Mouse (Mus musculus) thymus, postnatal 0 days (tissue): ENCODE measurements around the gene Hacd3. TPM values are rescaled to one million over a fixed set of nuclear protein-coding genes. Genes with fewer than 3 reads are reported as not detected.
"Not testable (repeated sequence)": the region's sequence is repeated elsewhere in the genome, so short reads cannot be mapped to it uniquely, and the experiment has no call there.

Experiments used
- DNase-seq: peaks from one replicate; pipeline ENCODE4 v3.0.0-alpha.2; 2015; ENCODE audit warnings: low spot score
- polyA plus RNA-seq: library from polyadenylated mRNA; unstranded; fragments of >200 nt; fragmentation: Nextera tagmentation; extraction: Ambion mirVana; gene quantifications from 2 replicates; pipeline ENCODE4 v1.2.1, GENCODE M21; 2015

Hacd3 gene
- polyA plus RNA-seq, 1 experiment from 2014 or later, result 64.0 TPM

DNA sequence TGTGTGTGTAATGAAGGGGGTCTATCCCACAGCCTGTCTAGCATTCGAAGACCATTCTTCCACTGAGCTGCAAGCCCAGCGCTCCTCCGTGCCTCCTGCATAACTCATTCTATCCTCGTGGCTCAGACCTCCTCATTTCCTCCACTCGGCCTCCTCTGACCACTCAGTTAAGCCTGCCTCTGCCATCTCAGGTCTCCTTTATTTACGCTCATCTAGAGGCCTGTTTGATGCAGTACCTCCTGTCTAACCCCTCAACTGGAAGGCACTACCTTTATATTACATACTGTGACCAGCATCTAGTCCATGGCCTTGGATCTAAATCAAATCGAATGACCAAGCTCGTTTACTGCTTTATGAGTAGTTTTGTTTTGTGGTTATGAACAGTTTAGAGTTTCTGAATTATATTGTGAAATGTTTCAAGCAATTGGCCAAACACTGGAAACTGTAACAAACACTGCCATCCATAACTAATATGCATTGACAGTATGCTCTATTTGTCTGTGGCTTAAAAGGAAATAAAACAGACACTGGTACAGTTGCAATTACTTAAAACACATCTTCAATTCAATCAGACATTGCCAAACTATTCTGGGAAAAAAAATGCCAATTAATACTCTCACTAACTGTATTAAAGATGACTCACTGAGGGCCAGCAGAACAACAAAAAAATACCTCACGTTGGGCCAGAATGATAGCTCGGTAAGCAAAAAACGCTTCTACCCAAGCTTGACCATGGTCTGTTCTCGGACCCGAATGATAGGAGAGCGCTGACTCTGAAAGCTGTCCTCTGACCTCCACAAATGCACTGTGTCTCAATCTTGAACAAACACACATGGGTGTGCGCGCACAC, 4.3 kb downstream of the Hacd3 start:
- DNase-seq, result no peak

GRCm38 (mm10) chr9:65016241-65016977, 5.1 kb downstream of the Hacd3 start:
- DNase-seq, result no peak

- no peak for DNase-seq
Observed at GRCm38 (mm10) chr9:65015461-65016222, 5.9 kb downstream of the Hacd3 start.

GRCm38 (mm10) chr9:65011304-65011703, 10.2 kb downstream of the Hacd3 start:
- peak; percentile 3 for DNase-seq

GRCm38 (mm10) chr9:65010632-65011031, 10.9 kb downstream of the Hacd3 start:
- DNase-seq, result peak; percentile 32

DNA sequence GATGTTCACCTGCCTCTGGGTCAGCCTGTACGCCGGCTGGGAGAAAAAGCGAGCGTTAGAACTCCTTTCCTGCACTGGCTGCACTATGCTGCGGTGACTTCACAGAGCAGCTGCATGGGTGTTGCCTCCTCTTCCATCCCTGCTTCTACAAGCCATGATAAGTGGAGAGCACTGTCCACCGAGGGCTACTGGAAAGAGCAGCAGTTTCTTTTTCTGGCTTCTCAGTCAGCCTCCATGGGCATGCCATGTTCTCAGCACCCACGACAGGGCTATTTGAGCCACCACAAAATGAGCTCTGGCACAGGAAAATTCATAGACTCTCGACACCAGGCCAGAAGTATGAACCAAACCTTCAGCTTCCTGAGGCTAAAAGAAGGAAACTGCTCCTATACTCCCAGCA, 15.8 kb downstream of the Hacd3 start:
- no peak for DNase-seq

GRCm38 (mm10) chr9:65001481-65001880, 20.0 kb downstream of the Hacd3 start:
- DNase-seq, result no peak

GRCm38 (mm10) chr9:64995464-64995863, 26.0 kb downstream of the Hacd3 start:
- not testable (repeated sequence) for DNase-seq

DNA sequence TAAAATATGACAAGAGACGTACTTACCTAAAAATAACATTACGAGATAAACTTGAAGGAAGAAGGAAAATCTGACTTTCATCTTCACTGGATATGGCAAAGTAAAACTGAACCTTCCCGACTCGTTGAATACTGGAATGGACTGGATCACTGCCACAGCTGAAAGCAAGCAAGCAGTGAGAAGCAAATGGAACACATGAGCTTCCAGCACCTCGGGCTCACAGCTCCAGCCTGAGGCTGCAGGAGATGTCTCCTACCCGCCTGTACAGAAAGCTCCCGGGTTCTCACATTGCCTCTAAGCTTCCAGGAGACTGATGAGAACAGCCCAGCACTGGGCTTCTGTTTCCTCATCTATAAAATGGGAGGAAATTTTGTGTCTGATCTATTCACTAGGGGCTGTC, 31.2 kb downstream of the Hacd3 start:
- no peak for DNase-seq

GRCm38 (mm10) chr9:64988443-64988842, 33.0 kb downstream of the Hacd3 start:
- DNase-seq, result no peak

DNA sequence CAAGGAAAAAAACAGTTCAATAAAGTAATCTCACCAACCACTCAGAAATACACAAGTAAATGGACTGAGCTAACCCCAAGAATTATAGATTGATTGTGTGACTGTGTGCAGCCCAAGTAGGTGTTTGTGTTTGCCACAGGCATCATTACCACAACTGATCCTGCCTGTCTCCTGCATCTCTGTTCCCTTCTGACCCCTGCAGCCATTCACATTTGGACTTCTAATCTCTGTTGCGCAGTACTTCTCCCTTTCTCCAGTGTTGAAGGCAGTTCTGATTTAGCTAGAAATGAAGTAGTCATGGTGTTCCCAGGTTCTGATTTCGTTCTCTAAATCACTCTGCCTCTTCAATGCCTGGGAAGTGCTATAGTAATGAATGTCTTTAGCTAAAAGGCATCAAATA, 33.8 kb downstream of the Hacd3 start:
- no peak for DNase-seq

DNA sequence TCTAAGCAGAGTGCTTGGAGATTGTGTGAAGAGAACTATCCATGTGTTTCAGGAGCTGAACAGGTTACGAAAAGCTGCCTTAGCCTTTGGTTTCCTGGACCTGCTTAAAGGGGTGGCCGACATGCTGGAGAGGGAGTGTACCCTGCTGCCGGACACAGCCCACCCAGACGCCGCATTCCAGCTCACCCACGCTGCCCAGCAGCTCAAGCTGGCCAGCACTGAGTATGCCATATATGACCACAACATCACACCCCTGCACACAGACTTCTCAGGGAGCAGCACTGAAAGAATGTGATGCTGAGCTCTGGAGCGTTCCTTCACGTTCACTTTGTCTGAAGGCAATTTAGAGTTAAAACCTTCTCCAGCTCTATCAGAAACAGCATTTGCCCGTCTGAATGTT, 35.7 kb downstream of the Hacd3 start:
- no peak for DNase-seq

- DNase-seq, result no peak
Observed at GRCm38 (mm10) chr9:64985037-64985794, 36.3 kb downstream of the Hacd3 start.

GRCm38 (mm10) chr9:64981904-64982303, 39.6 kb downstream of the Hacd3 start:
- no peak for DNase-seq

DNA sequence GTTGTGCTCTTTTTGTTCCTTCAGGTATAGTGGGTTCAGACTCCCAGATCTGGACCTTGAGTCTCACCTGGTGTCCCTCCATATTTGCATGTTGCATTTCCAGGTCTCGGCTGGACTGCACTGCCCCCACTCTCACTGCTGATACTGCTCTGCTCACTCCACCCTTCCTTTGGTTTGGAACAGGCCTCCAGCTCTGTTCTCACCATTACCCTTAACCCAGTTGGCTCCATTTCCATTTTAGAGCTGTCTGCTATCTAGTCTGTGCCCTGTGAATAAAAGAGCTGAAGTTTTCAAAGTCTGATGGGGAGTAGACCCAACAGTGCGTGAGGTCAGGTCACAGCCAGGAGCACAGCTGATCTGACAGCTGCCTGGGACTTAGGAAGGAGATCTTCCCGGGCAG, 40.9 kb downstream of the Hacd3 start:
- no peak for DNase-seq

- DNase-seq, result no peak
Observed at GRCm38 (mm10) chr9:64960978-64961320, 60.5 kb downstream of the Hacd3 start.

DNA sequence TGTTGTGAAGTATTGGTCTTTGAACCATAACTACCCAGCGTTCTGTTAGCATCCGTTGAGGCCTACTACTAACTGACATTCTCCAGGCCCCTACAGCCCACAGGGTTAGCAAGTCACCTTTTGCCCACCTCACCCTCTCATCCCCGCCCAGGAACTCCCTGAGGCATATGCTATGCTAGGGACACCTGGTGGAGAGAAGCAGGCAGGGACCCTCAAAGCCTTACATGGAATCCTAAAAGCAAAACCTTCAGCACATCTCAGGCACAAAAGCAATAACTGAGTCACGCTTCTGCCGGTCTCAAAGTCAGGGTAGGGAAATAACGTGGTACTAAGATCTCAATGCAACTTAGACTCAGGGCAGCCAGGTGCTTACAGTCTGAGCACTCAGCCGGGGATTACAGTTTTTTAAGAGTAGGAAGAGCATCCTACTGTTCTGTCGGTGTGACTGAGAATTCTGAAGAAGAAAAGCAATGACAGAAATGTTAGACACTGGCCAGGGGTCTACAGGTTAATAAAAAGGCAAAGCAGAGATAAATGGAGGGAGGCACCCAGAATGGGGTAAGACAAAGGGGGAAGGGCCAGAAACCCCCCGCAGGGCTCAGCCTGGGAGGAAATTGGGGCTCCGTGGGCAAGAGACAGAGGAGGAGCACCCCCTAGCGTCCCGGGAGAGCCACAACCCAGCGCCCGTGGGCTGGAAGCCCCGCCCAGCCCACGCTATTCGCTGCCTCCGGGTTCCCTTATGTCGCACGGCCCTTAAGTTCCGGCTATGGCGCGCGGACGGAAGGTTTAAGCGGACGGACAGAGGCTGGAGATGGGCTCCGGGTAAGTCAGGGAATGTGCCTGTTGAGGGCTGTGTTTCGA, 61.1 kb downstream of the Hacd3 start, which contains the start of gene Ints14:
TSS of gene Ints14 (plus strand) at position 789 of the 861 bp plus-strand sequence.
- DNase-seq, result peak; percentile 96

DNA sequence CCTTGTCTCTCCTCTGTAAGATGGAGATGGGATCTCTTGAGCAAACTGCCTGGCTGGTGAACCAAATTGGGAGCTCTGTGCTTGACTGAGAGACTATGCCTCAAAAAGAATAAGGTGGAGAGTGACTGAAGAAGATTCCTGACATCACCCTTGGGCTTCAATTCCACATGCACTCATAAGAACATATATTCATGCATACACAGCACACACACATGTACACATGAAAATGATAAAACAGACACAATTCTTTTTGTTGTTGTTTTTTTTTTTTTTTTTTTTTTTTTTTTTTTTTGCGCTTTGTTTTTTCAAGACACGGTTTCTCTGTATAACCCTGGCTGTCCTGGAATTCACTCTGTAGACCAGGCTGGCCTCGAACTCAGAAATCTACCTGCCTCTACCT, 64.2 kb downstream of the Hacd3 start:
- DNase-seq, result no peak

DNA sequence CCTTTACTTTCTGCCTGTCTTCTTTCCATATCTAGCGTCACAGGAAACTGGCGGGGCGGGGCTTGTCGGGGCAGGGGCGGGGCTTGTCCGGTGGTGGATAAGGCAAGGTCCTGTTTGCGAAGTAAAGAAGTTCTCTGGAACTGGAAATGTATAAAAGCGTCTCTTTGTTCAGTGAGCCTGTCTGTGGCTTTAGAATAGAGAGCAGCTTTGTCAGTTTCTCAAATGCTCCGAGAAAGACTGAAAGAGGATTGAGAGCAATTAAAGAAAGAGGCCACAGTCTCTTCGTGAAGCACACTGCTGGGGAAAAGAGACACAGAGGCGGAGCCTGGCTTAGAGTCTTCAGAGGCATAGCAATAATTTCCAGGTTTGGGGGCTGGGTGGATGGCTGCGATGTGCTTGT, 65.2 kb downstream of the Hacd3 start:
- DNase-seq, result peak; percentile 62

GRCm38 (mm10) chr9:64953190-64953589, 68.3 kb downstream of the Hacd3 start:
- DNase-seq, result no peak
